Mouse (Mus musculus): ENCODE results near the gene Prkcg. TPM values are rescaled to one million over a fixed set of nuclear protein-coding genes. Genes with fewer than 3 reads are reported as not detected.

The Prkcg gene
- polyA plus RNA-seq, 1 experiment from 2014 or later: not detected

GRCm38 (mm10) chr7:3327961-3328360 lies 39.0 kb downstream of the Prkcg start:
- Histone ChIP-seq H3K36me3 (ENCODE audit: control insufficient read depth, insufficient read depth) (no peaks in the 10 kb centered on the region), H3K9me3 (replicated peaks; ENCODE audit: control insufficient read depth, low read length) (no peaks in the 10 kb centered on the region), H3K27ac (ENCODE audit: low read length) (no peak overlapping the region), H3K4me2 (ENCODE audit: low read depth, low read length) (no peak overlapping the region), H3K27me3 (ENCODE audit: control insufficient read depth, insufficient read depth, low read depth, low read length) (peaks cover 26% of the 10 kb centered on the region), H3K4me3 (ENCODE audit: low read depth, low read length) (no peak overlapping the region), H3K9ac (ENCODE audit: low read depth, low read length) (no peak overlapping the region), H3K4me1 (ENCODE audit: control insufficient read depth, low read depth, low read length) (no peaks in the 10 kb centered on the region; the same call in 1 of the 2 replicates)
- no peak for ATAC-seq (ENCODE audit: low read depth)
- WGBS (ENCODE audit: insufficient replicate concordance): 49% methylated on average over 4 of the region's 4 CpGs

GRCm38 (mm10) chr7:3329776-3330546 lies 41.0 kb downstream of the Prkcg start:
- peaks cover 39% of the 10 kb centered on the region for H3K27me3 ChIP-seq (ENCODE audit: control insufficient read depth, insufficient read depth, low read depth, low read length)
- H3K4me3 ChIP-seq (ENCODE audit: low read depth, low read length): no peak overlapping the region
- H3K9me3 ChIP-seq (replicated peaks; ENCODE audit: control insufficient read depth, low read length): no peaks in the 10 kb centered on the region
- no peak overlapping the region for H3K4me2 ChIP-seq (ENCODE audit: low read depth, low read length)
- no peak overlapping the region for H3K9ac ChIP-seq (ENCODE audit: low read depth, low read length)
- H3K27ac ChIP-seq (ENCODE audit: low read length): no peak overlapping the region
- H3K4me1 ChIP-seq (ENCODE audit: control insufficient read depth, low read depth, low read length): no peaks in the 10 kb centered on the region; the same call in 1 of the 2 replicates
- ATAC-seq (ENCODE audit: low read depth): 0 out of 2 replicates have a peak, but pooled peaks have one; percentile 37
- no peaks in the 10 kb centered on the region for H3K36me3 ChIP-seq (ENCODE audit: control insufficient read depth, insufficient read depth)
- 14% methylated on average over 31 of the region's 31 CpGs for WGBS (ENCODE audit: insufficient replicate concordance)

GRCm38 (mm10) chr7:3331171-3331570 lies 42.2 kb downstream of the Prkcg start:
- H3K4me1 ChIP-seq (ENCODE audit: control insufficient read depth, low read depth, low read length): no peaks in the 10 kb centered on the region; the same call in 1 of the 2 replicates
- peaks cover 39% of the 10 kb centered on the region for H3K27me3 ChIP-seq (ENCODE audit: control insufficient read depth, insufficient read depth, low read depth, low read length)
- WGBS (ENCODE audit: insufficient replicate concordance): 37% methylated on average over 6 of the region's 6 CpGs
- H3K4me3 ChIP-seq (ENCODE audit: low read depth, low read length): no peak overlapping the region
- no peaks in the 10 kb centered on the region for H3K36me3 ChIP-seq (ENCODE audit: control insufficient read depth, insufficient read depth)
- no peak for ATAC-seq (ENCODE audit: low read depth)
- H3K9ac ChIP-seq (ENCODE audit: low read depth, low read length): no peak overlapping the region
- no peak overlapping the region for H3K4me2 ChIP-seq (ENCODE audit: low read depth, low read length)
- H3K9me3 ChIP-seq (replicated peaks; ENCODE audit: control insufficient read depth, low read length): no peaks in the 10 kb centered on the region
- H3K27ac ChIP-seq (ENCODE audit: low read length): no peak overlapping the region

- no peak overlapping the region for H3K9ac ChIP-seq (ENCODE audit: low read depth, low read length)
- H3K4me3 ChIP-seq (ENCODE audit: low read depth, low read length): no peak overlapping the region
- H3K4me1 ChIP-seq (ENCODE audit: control insufficient read depth, low read depth, low read length): no peaks in the 10 kb centered on the region; the same call in 1 of the 2 replicates
- peaks cover 39% of the 10 kb centered on the region for H3K27me3 ChIP-seq (ENCODE audit: control insufficient read depth, insufficient read depth, low read depth, low read length)
- H3K36me3 ChIP-seq (ENCODE audit: control insufficient read depth, insufficient read depth): no peaks in the 10 kb centered on the region
- H3K9me3 ChIP-seq (replicated peaks; ENCODE audit: control insufficient read depth, low read length): no peaks in the 10 kb centered on the region
- peak; percentile 64; the same call in 1 of the 2 replicates for ATAC-seq (ENCODE audit: low read depth)
- no peak overlapping the region for H3K27ac ChIP-seq (ENCODE audit: low read length)
- WGBS (ENCODE audit: insufficient replicate concordance): 1% methylated on average over 26 of the region's 27 CpGs
- H3K4me2 ChIP-seq (ENCODE audit: low read depth, low read length): peak overlapping the region; percentile 12; the same call in 1 of the 2 replicates
Observed at GRCm38 (mm10) chr7:3331581-3332223, 42.7 kb downstream of the Prkcg start.

- no peak for ATAC-seq (ENCODE audit: low read depth)
- peaks cover 39% of the 10 kb centered on the region for H3K27me3 ChIP-seq (ENCODE audit: control insufficient read depth, insufficient read depth, low read depth, low read length)
Observed at GRCm38 (mm10) chr7:3332224-3332615, 43.2 kb downstream of the Prkcg start.

DNA sequence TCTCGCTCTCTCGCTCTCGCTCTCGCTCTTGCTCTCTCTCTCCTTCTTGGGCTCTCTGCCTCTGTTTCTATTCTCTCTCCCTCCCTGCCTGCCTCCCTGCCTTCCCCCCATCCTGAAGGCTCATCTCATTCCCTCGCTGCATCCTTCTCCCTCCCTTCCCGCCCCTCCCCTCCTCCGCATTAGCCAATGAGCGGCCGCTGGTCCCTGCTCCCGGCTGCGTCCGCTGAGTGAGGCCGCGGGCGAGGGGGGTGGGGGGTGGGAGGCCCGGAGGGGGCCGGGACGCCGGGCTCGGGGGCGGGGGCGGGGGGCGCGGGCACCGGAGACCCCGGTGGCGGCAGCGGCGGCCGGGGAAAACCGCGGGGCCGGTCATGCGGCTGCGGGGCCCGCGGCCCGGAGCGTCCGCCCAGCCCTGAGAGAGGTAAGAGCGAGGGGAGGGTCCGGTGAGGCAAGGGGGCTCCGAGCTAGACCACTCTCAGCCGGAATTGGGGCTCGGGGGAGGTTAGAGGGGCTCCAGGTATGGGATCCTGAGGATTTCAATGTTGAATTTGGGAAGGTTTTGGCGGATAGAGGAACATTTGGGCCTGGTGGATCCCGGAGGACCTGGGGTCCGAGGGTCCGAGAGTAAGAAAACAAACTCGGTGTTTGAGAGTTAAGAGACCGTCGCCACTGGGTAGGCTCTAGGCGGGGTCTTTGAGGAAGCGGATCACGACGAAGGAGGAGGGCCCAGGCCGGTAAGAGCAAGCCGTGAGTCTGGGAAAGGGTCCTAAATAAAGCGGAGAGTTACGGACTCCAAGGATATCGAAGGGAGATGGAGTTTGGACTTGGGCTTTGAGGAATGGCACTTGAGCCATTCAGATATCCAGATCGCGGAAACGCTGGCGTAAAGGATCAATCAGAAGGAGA lies 43.9 kb downstream of the Prkcg start, which contains the start of gene Cacng7:
Gene Cacng7, plus strand, starts transcription at position 337 of the 903 bp plus-strand sequence.
- peaks cover 39% of the 10 kb centered on the region for H3K27me3 ChIP-seq (ENCODE audit: control insufficient read depth, insufficient read depth, low read depth, low read length)
- ATAC-seq (ENCODE audit: low read depth): no peak
- H3K9ac ChIP-seq (ENCODE audit: low read depth, low read length): no peak within 1 kb of the TSS

More at GRCm38 (mm10) chr7:3332224-3332615, 43.2 kb downstream of the Prkcg start:
- Histone ChIP-seq H3K9me3 (replicated peaks; ENCODE audit: control insufficient read depth, low read length) (no peaks in the 10 kb centered on the region), H3K4me3 (ENCODE audit: low read depth, low read length) (no peak overlapping the region), H3K9ac (ENCODE audit: low read depth, low read length) (no peak overlapping the region), H3K4me2 (ENCODE audit: low read depth, low read length) (peak overlapping the region; percentile 12; the same call in 1 of the 2 replicates), H3K27ac (ENCODE audit: low read length) (no peak overlapping the region), H3K4me1 (ENCODE audit: control insufficient read depth, low read depth, low read length) (no peaks in the 10 kb centered on the region; the same call in 1 of the 2 replicates), H3K36me3 (ENCODE audit: control insufficient read depth, insufficient read depth) (no peaks in the 10 kb centered on the region)
- 1% methylated on average over 4 of the region's 4 CpGs for WGBS (ENCODE audit: insufficient replicate concordance)

GRCm38 (mm10) chr7:3333542-3333941 lies 44.6 kb downstream of the Prkcg start:
- Histone ChIP-seq H3K9me3 (replicated peaks; ENCODE audit: control insufficient read depth, low read length) (no peaks in the 10 kb centered on the region), H3K4me3 (ENCODE audit: low read depth, low read length) (no peak overlapping the region), H3K9ac (ENCODE audit: low read depth, low read length) (no peak overlapping the region), H3K4me2 (ENCODE audit: low read depth, low read length) (no peak overlapping the region), H3K27me3 (ENCODE audit: control insufficient read depth, insufficient read depth, low read depth, low read length) (peaks cover 39% of the 10 kb centered on the region), H3K36me3 (ENCODE audit: control insufficient read depth, insufficient read depth) (no peaks in the 10 kb centered on the region), H3K27ac (ENCODE audit: low read length) (no peak overlapping the region), H3K4me1 (ENCODE audit: control insufficient read depth, low read depth, low read length) (no peaks in the 10 kb centered on the region; the same call in 1 of the 2 replicates)
- 10% methylated on average over 5 of the region's 5 CpGs for WGBS (ENCODE audit: insufficient replicate concordance)
- no peak for ATAC-seq (ENCODE audit: low read depth)

More for the DNA sequence above, 43.9 kb downstream of the Prkcg start, which contains the start of gene Cacng7:
- Histone ChIP-seq H3K36me3 (ENCODE audit: control insufficient read depth, insufficient read depth) (no peaks in the 10 kb centered on the region), H3K27ac (ENCODE audit: low read length) (no peak within 1 kb of the TSS), H3K4me1 (ENCODE audit: control insufficient read depth, low read depth, low read length) (no peaks in the 10 kb centered on the region; the same call in 1 of the 2 replicates), H3K4me2 (ENCODE audit: low read depth, low read length) (peak within 1 kb of the TSS; percentile 12; the same call in 1 of the 2 replicates), H3K4me3 (ENCODE audit: low read depth, low read length) (peak within 1 kb of the TSS; percentile 17; the same call in 1 of the 2 replicates), H3K9me3 (replicated peaks; ENCODE audit: control insufficient read depth, low read length) (no peaks in the 10 kb centered on the region)
- 3% methylated on average over 65 of the region's 65 CpGs for WGBS (ENCODE audit: insufficient replicate concordance)

- H3K9me3 ChIP-seq (replicated peaks; ENCODE audit: control insufficient read depth, low read length): no peaks in the 10 kb centered on the region
- WGBS (ENCODE audit: insufficient replicate concordance): 48% methylated on average over 17 of the region's 17 CpGs
- ATAC-seq (ENCODE audit: low read depth): no peak
- no peak overlapping the region for H3K4me2 ChIP-seq (ENCODE audit: low read depth, low read length)
- H3K4me3 ChIP-seq (ENCODE audit: low read depth, low read length): no peak overlapping the region
- H3K4me1 ChIP-seq (ENCODE audit: control insufficient read depth, low read depth, low read length): no peaks in the 10 kb centered on the region; the same call in 1 of the 2 replicates
- H3K9ac ChIP-seq (ENCODE audit: low read depth, low read length): no peak overlapping the region
- H3K27me3 ChIP-seq (ENCODE audit: control insufficient read depth, insufficient read depth, low read depth, low read length): peaks cover 27% of the 10 kb centered on the region
- no peak overlapping the region for H3K27ac ChIP-seq (ENCODE audit: low read length)
- no peaks in the 10 kb centered on the region for H3K36me3 ChIP-seq (ENCODE audit: control insufficient read depth, insufficient read depth)
Observed at GRCm38 (mm10) chr7:3336412-3336811, 47.4 kb downstream of the Prkcg start.

Data from liver, embryonic 16.5 days (tissue).